Mouse (Mus musculus): ENCODE results near the gene Wdr74. TPM values are rescaled to one million over a fixed set of nuclear protein-coding genes. Genes with fewer than 3 reads are reported as not detected.

The Wdr74 gene
- polyA plus RNA-seq, 1 experiment from 2014 or later = 71.3 TPM

DNA sequence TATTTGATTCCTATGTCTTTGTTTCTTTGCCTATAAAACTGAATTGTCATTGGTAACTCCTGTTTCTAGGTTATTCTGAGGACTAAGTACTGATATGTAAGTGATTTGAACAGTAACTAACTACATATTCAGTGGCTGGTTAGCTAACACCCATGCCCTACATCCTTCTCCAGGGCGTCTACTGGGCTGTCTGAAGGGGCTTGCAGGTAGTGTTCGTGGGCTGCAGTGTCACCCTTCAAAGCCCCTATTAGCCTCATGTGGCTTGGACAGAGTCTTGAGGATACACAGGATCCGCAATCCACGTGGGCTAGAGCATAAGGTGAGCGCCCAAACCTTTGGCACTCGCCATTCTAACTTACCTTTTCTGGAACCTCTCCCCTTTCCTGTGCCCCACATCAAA is 4.0 kb downstream of the Wdr74 start:
- H3K4me3 ChIP-seq (replicated peaks; ENCODE audit: low read depth, low read length) = no peak overlapping the region
- no peak overlapping the region for H3K9ac ChIP-seq (ENCODE audit: low read depth, low read length)
- H3K27me3 ChIP-seq (ENCODE audit: insufficient read depth, low read length) = no peaks in the 10 kb centered on the region
- H3K4me2 ChIP-seq (ENCODE audit: low read length) = no peak overlapping the region
- 93% methylated on average over 6 of the region's 6 CpGs for WGBS
- TF ChIP-seq CTCF (IDR thresholded peaks at IDR 0.05; ENCODE audit: low read depth) = no peak
- H3K36me3 ChIP-seq (ENCODE audit: insufficient read depth, low read length) = peaks cover 18% of the 10 kb centered on the region
- DNase-seq (ENCODE audit: low spot score) (no peak), ATAC-seq (replicated peaks; ENCODE audit: low FRiP score, low read depth) (no peak)
- H3K4me1 ChIP-seq (replicated peaks; ENCODE audit: insufficient read depth, low read length) = peaks cover 12% of the 10 kb centered on the region; the same call in 1 of the 2 replicates
- no peak overlapping the region for H3K27ac ChIP-seq
- no peaks in the 10 kb centered on the region for H3K9me3 ChIP-seq (replicated peaks; ENCODE audit: low read length)

DNA sequence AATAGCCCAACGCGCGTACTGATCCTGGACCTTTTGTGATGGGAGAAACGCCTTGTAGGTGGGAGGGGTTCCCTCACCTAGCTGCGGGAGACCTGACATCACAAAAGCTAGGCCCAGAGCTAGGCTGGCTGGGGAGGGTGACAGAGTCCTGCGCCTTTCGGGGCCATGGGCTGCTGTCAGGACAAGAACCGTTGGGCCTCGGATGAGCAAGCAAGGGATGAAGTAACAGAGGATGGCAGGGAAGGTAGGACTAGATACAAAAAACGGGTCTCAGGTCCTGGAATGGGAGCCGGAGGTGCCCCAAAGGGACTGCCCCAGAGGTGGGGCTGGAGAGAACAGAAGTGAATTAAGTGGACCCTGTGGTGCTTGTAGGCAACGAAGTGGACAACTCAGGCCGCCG is 5.0 kb downstream of the Wdr74 start, which contains the start of gene 1700092M07Rik:
Gene 1700092M07Rik (plus strand): TSS at position 116 of the 400 bp plus-strand sequence.
- H3K36me3 ChIP-seq (ENCODE audit: insufficient read depth, low read length) = peaks cover 23% of the 10 kb centered on the region
- DNase-seq (ENCODE audit: low spot score) (no peak), ATAC-seq (replicated peaks; ENCODE audit: low FRiP score, low read depth) (peak; percentile 6; the same call in 1 of the 2 replicates)
- H3K4me2 ChIP-seq (ENCODE audit: low read length) = peak within 1 kb of the TSS; percentile 98
- 56% methylated on average over 14 of the region's 14 CpGs for WGBS
- H3K27ac ChIP-seq = peak within 1 kb of the TSS; percentile 97
- TF ChIP-seq CTCF (IDR thresholded peaks at IDR 0.05; ENCODE audit: low read depth) = no peak
- no peaks in the 10 kb centered on the region for H3K27me3 ChIP-seq (ENCODE audit: insufficient read depth, low read length)
- peaks cover 12% of the 10 kb centered on the region; the same call in 1 of the 2 replicates for H3K4me1 ChIP-seq (replicated peaks; ENCODE audit: insufficient read depth, low read length)
- no peaks in the 10 kb centered on the region for H3K9me3 ChIP-seq (replicated peaks; ENCODE audit: low read length)
- peak within 1 kb of the TSS; percentile 68 for H3K4me3 ChIP-seq (replicated peaks; ENCODE audit: low read depth, low read length)
- peak within 1 kb of the TSS; percentile 81 for H3K9ac ChIP-seq (ENCODE audit: low read depth, low read length)

DNA sequence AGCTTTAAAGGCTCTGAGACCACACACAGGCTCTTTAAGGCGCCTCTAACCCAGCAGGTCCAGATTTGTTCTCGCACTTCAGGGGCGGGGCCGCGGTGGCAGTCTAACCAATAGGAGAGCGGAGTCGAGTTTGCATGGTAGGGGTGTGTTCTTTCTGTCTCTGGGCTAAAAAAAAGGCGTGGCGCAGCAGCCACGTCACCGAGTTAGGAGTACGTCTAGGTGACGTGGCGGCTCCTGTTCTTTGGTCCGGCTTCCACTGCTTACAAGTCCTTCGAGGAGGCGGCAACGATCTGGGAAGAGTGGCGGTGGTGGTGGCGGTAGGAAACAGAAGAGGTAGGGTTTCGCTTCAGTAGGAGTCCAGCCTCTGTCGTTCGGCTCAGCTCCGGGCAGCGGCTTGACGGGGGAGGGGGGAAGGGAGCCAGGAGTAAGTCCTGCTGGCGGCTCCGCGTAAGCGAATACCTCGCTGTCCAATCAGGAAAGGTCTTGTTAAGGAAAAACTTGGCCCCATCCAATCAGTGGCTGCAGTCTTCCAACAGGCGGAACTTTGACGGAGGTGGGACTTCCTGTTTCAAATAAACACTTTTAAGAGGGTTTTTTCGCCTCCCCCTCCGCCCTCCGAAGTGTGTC is 5.7 kb downstream of the Wdr74 start, which contains the start of gene Stx5a:
Gene Stx5a (plus strand): TSS at position 171 of the 627 bp plus-strand sequence.
- Histone ChIP-seq H3K4me3 (replicated peaks; ENCODE audit: low read depth, low read length) (peak within 1 kb of the TSS; percentile 68), H3K27ac (peak within 1 kb of the TSS; percentile 97), H3K9me3 (replicated peaks; ENCODE audit: low read length) (no peaks in the 10 kb centered on the region), H3K4me2 (ENCODE audit: low read length) (peak within 1 kb of the TSS; percentile 98), H3K4me1 (replicated peaks; ENCODE audit: insufficient read depth, low read length) (peaks cover 12% of the 10 kb centered on the region; the same call in 1 of the 2 replicates), H3K36me3 (ENCODE audit: insufficient read depth, low read length) (peaks cover 31% of the 10 kb centered on the region), H3K9ac (ENCODE audit: low read depth, low read length) (peak within 1 kb of the TSS; percentile 81), H3K27me3 (ENCODE audit: insufficient read depth, low read length) (no peaks in the 10 kb centered on the region)
- WGBS = under 1% methylated on average over 36 of the region's 36 CpGs
- DNase-seq (ENCODE audit: low spot score) = peak; percentile 99
- ATAC-seq (replicated peaks; ENCODE audit: low FRiP score, low read depth) = peak; percentile 96
- no peak for TF ChIP-seq CTCF (IDR thresholded peaks at IDR 0.05; ENCODE audit: low read depth)

DNA sequence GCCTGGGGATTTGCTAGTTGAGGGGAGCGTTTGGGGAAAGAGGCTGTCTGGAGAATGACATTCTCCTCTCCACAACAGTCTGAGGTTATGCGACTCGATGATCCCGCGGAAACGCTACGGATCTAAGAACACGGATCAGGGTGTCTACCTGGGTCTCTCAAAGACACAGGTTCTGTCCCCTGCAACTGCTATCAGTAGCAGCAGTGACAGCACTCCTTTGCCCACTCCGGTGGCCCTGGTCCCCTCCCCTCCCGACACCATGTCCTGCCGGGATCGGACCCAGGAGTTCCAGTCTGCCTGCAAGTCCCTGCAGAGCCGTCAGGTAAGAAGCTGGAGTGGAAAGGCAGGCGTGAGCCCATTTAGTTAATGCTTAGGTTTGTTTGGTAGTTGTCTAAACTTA is 6.5 kb downstream of the Wdr74 start:
- H3K9me3 ChIP-seq (replicated peaks; ENCODE audit: low read length) = no peaks in the 10 kb centered on the region
- peak overlapping the region; percentile 81 for H3K9ac ChIP-seq (ENCODE audit: low read depth, low read length)
- H3K4me3 ChIP-seq (replicated peaks; ENCODE audit: low read depth, low read length) = peak overlapping the region; percentile 68
- DNase-seq (ENCODE audit: low spot score) (no peak), ATAC-seq (replicated peaks; ENCODE audit: low FRiP score, low read depth) (no peak)
- H3K27ac ChIP-seq = peak overlapping the region; percentile 97
- 12% methylated on average over 14 of the region's 14 CpGs for WGBS
- H3K4me2 ChIP-seq (ENCODE audit: low read length) = peak overlapping the region; percentile 98
- no peaks in the 10 kb centered on the region for H3K27me3 ChIP-seq (ENCODE audit: insufficient read depth, low read length)
- H3K4me1 ChIP-seq (replicated peaks; ENCODE audit: insufficient read depth, low read length) = peaks cover 12% of the 10 kb centered on the region; the same call in 1 of the 2 replicates
- peaks cover 33% of the 10 kb centered on the region for H3K36me3 ChIP-seq (ENCODE audit: insufficient read depth, low read length)
- TF ChIP-seq CTCF (IDR thresholded peaks at IDR 0.05; ENCODE audit: low read depth) = no peak

- Histone ChIP-seq H3K4me3 (replicated peaks; ENCODE audit: low read depth, low read length) (no peak overlapping the region), H3K36me3 (ENCODE audit: insufficient read depth, low read length) (peaks cover 42% of the 10 kb centered on the region), H3K9ac (ENCODE audit: low read depth, low read length) (no peak overlapping the region), H3K4me1 (replicated peaks; ENCODE audit: insufficient read depth, low read length) (peaks cover 11% of the 10 kb centered on the region; the same call in 1 of the 2 replicates), H3K4me2 (ENCODE audit: low read length) (no peak overlapping the region), H3K9me3 (replicated peaks; ENCODE audit: low read length) (no peaks in the 10 kb centered on the region), H3K27ac (no peak overlapping the region), H3K27me3 (ENCODE audit: insufficient read depth, low read length) (no peaks in the 10 kb centered on the region)
- DNase-seq (ENCODE audit: low spot score) (no peak), ATAC-seq (replicated peaks; ENCODE audit: low FRiP score, low read depth) (no peak)
- WGBS = 90% methylated on average over 1 of the region's 1 CpGs
- no peak for TF ChIP-seq CTCF (IDR thresholded peaks at IDR 0.05; ENCODE audit: low read depth)
These were observed 9.8 kb downstream of the Wdr74 start for GRCm38 (mm10) chr19:8745382-8745781.

GRCm38 (mm10) chr19:8747368-8747767 is 11.7 kb downstream of the Wdr74 start:
- no peak for ATAC-seq (replicated peaks; ENCODE audit: low FRiP score, low read depth)
- Histone ChIP-seq H3K9ac (ENCODE audit: low read depth, low read length) (no peak overlapping the region), H3K4me3 (replicated peaks; ENCODE audit: low read depth, low read length) (no peak overlapping the region), H3K27me3 (ENCODE audit: insufficient read depth, low read length) (no peaks in the 10 kb centered on the region), H3K4me1 (replicated peaks; ENCODE audit: insufficient read depth, low read length) (0 out of 2 replicates have a peak, but pooled peaks cover 5% of the 10 kb centered on the region), H3K4me2 (ENCODE audit: low read length) (no peak overlapping the region), H3K27ac (no peak overlapping the region), H3K36me3 (ENCODE audit: insufficient read depth, low read length) (peaks cover 54% of the 10 kb centered on the region), H3K9me3 (replicated peaks; ENCODE audit: low read length) (no peaks in the 10 kb centered on the region)
- TF ChIP-seq CTCF (IDR thresholded peaks at IDR 0.05; ENCODE audit: low read depth) = peak; percentile 63
- peak; percentile 51 for DNase-seq (ENCODE audit: low spot score)
- 75% methylated on average over 2 of the region's 2 CpGs for WGBS

All from kidney, postnatal 0 days (tissue).